Mouse (Mus musculus) midbrain, embryonic 16.5 days (tissue): Measurements from ENCODE around the gene Itga9. TPM values are rescaled to one million over a fixed set of nuclear protein-coding genes. Genes with fewer than 3 reads are reported as not detected.

Experiments
- ATAC-seq: fragments of 200-750 bp; cut with Nextera tagmentation; 2 replicates; pipeline ENCODE4 v1.8.0; 2017; ENCODE audit warnings: moderate TSS enrichment
- H3K27ac ChIP-seq: fragments of 300-500 bp; sonication (generic); 2 replicates; pipeline ENCODE4 v1.5.1; 2014; ENCODE audit warnings: mild to moderate bottlenecking, low read length, mixed read lengths
- H3K27me3 ChIP-seq: fragments of 300-500 bp; sonication (generic); 2 replicates; pipeline ENCODE4 v1.6.1; 2014; ENCODE audit warnings: low read depth, low read length, mixed read lengths; ENCODE audit not compliant: control insufficient read depth, insufficient read depth
- H3K36me3 ChIP-seq: fragments of 300-500 bp; sonication (generic); 2 replicates; pipeline ENCODE4 v1.6.1; 2014; ENCODE audit warnings: mild to moderate bottlenecking, low read length, moderate library complexity, mixed read lengths; ENCODE audit not compliant: control insufficient read depth, insufficient read depth
- H3K4me1 ChIP-seq: fragments of 300-500 bp; sonication (generic); 2 replicates; pipeline ENCODE4 v1.6.1; 2014; ENCODE audit warnings: mild to moderate bottlenecking, low read length, mixed read lengths; ENCODE audit not compliant: control insufficient read depth, insufficient read depth
- H3K4me2 ChIP-seq: fragments of 300-500 bp; sonication (generic); 2 replicates; pipeline ENCODE4 v1.6.1; 2014; ENCODE audit warnings: mild to moderate bottlenecking, low read length, mixed read lengths
- H3K4me3 ChIP-seq: fragments of 300-500 bp; sonication (generic); 2 replicates; pipeline ENCODE4 v1.5.1; 2014; ENCODE audit warnings: low read depth, mild to moderate bottlenecking, low read length, moderate library complexity, mixed read lengths
- H3K9ac ChIP-seq: fragments of 300-500 bp; sonication (generic); 2 replicates; pipeline ENCODE4 v1.6.1; 2014; ENCODE audit warnings: low read depth, low read length, mixed read lengths
- H3K9me3 ChIP-seq: fragments of 300-500 bp; sonication (generic); replicated peaks from 2 replicates; pipeline ENCODE4 v1.6.1; 2014; ENCODE audit warnings: mild to moderate bottlenecking, low read length, mixed read lengths; ENCODE audit not compliant: control insufficient read depth, poor library complexity, severe bottlenecking
- WGBS: fragments of 180-500 bp; shearing (Covaris S2); extraction: QIAGEN DNeasy Blood & Tissue Kit; methylation state at CpG from one replicate; pipeline ENCODE4 v1.1.7; 2014; 5-methylcytosine and 5-hydroxymethylcytosine counted together
- polyA plus RNA-seq: library from polyadenylated mRNA; unstranded; fragments of >200 nt; fragmentation: Nextera tagmentation; extraction: Ambion mirVana; gene quantifications from 2 replicates; pipeline ENCODE4 v1.2.1, GENCODE M21; 2015

Gene Itga9
- polyA plus RNA-seq, 1 experiment from 2014 or later = 1.0 TPM

DNA sequence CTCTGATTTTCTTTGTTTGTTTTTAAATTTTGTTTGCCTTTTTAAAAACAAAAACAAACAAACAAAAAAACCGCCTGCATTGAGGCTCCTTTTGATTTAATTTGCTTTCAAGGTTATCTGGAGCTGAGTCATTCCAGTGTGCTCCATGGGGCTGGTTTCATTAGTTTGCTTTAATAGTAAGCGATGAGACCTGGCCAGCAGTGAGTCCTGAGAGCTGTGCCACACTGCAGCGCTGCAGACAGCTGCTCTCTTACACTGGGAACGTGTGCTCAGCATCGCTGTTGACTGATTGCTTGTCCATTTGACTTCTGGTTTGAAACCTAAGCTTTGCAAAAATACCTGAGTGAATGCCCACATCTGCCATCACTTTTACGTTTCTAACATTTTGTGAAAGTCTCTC lies 26.1 kb upstream of the Itga9 start:
- no peak for ATAC-seq
- Histone ChIP-seq H3K4me3 (no peak overlapping the region), H3K4me2 (no peak overlapping the region), H3K27me3 (no peaks in the 10 kb centered on the region), H3K9me3 (no peaks in the 10 kb centered on the region), H3K9ac (no peak overlapping the region), H3K36me3 (peaks cover 11% of the 10 kb centered on the region), H3K27ac (no peak overlapping the region), H3K4me1 (no peaks in the 10 kb centered on the region)
- WGBS = 83% methylated on average over 6 of the region's 6 CpGs

DNA sequence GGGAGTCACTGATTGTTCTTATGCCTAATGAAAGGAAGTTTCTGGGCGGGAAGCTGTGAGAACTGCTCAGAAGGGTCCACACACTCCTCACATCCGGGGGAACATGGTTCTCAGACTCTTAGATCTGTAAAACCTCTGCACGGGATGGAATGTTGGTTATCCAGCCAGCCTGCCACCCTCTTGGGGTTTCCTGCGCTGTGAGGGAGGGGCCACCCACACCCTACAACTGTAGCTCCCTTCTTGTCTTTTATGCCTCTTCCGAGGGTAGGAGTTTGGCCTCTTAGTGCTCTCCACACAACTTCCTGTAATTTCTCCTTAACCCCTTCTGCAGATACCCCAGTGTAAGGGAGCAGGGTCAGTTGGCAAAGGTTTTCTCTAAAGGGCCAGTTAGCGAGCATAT lies 23.7 kb upstream of the Itga9 start:
- Histone ChIP-seq H3K27ac (no peak overlapping the region), H3K27me3 (no peaks in the 10 kb centered on the region), H3K4me3 (no peak overlapping the region), H3K9me3 (no peaks in the 10 kb centered on the region), H3K9ac (no peak overlapping the region), H3K4me2 (no peak overlapping the region), H3K4me1 (no peaks in the 10 kb centered on the region), H3K36me3 (peaks cover 4% of the 10 kb centered on the region)
- no peak for ATAC-seq
- 86% methylated on average over 6 of the region's 6 CpGs for WGBS

DNA sequence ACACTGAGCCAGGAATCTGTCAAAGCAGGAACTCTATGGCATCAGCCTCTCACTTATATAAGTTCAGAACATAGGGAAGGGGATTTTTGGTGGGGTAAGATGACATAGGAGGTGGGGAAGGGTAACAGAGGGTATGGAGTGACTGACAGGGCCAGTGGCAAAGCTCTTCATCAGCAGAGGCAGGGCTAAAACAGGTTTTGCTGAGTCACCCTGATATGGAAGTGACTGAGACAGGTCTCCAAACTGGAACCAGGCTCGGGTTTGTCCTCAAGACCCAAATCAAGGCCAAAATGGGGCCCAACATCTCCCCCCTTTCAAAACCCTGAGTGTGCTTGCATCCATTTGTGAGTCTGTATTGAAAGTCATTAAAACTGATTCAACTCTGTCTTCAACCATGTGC lies 21.7 kb upstream of the Itga9 start:
- ATAC-seq = no peak

DNA sequence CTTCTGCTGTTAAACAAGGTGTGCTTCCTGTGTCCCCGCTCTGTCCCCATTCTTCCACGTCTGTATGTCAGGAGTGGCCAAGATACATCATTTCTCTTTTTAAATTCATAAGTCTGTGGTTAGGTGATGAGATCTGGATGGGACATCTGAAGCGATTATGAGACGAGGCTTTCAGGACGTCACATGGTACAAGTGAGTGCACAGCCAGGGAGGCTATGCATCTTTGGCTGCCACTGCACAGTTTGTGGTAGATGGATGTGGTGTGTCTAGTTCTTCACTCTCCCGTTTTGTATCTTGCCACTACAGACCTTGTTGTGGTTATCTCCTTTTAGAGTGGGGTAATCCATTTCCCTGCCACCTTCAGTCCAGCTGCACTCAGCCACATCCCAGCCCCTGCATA lies 20.5 kb upstream of the Itga9 start:
- no peak overlapping the region for H3K4me2 ChIP-seq
- no peak for ATAC-seq
- H3K4me1 ChIP-seq = peaks cover 4% of the 10 kb centered on the region; the same call in 1 of the 2 replicates
- H3K27me3 ChIP-seq = no peaks in the 10 kb centered on the region
- no peak overlapping the region for H3K9ac ChIP-seq
- H3K27ac ChIP-seq = no peak overlapping the region
- H3K36me3 ChIP-seq = peaks cover 2% of the 10 kb centered on the region
- no peak overlapping the region for H3K4me3 ChIP-seq
- WGBS = 88% methylated on average over 6 of the region's 6 CpGs
- no peaks in the 10 kb centered on the region for H3K9me3 ChIP-seq

More for the DNA sequence above, 21.7 kb upstream of the Itga9 start:
- Histone ChIP-seq H3K4me1 (no peaks in the 10 kb centered on the region), H3K4me3 (no peak overlapping the region), H3K27me3 (no peaks in the 10 kb centered on the region), H3K9ac (no peak overlapping the region), H3K9me3 (no peaks in the 10 kb centered on the region), H3K27ac (no peak overlapping the region), H3K36me3 (peaks cover 2% of the 10 kb centered on the region), H3K4me2 (no peak overlapping the region)
- 100% methylated on average over 1 of the region's 1 CpGs for WGBS

DNA sequence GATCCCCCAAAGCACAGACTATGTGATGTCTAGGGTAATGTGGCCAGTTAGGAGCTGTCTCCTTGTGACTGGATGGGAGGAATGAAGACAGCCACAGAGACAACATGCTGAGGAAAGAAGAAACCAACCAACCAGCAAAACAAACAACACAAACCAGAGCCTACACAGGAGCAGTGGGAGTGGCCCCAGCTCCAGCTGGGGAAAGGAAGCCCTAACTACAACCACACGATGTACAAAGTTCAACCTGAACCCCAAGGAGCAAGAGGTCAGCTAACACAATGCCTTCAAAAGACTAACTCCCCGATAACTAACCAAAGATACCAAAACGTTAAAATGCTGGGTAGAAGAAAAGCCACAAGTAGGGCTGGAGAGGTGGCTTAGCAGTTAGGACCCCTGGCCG lies 19.4 kb upstream of the Itga9 start:
- H3K9ac ChIP-seq = no peak overlapping the region
- 77% methylated on average over 4 of the region's 4 CpGs for WGBS
- H3K4me2 ChIP-seq = no peak overlapping the region
- no peaks in the 10 kb centered on the region for H3K27me3 ChIP-seq
- peaks cover 2% of the 10 kb centered on the region for H3K36me3 ChIP-seq
- no peak overlapping the region for H3K27ac ChIP-seq
- no peaks in the 10 kb centered on the region for H3K9me3 ChIP-seq
- no peak for ATAC-seq
- H3K4me3 ChIP-seq = no peak overlapping the region
- H3K4me1 ChIP-seq = peaks cover 4% of the 10 kb centered on the region; the same call in 1 of the 2 replicates

DNA sequence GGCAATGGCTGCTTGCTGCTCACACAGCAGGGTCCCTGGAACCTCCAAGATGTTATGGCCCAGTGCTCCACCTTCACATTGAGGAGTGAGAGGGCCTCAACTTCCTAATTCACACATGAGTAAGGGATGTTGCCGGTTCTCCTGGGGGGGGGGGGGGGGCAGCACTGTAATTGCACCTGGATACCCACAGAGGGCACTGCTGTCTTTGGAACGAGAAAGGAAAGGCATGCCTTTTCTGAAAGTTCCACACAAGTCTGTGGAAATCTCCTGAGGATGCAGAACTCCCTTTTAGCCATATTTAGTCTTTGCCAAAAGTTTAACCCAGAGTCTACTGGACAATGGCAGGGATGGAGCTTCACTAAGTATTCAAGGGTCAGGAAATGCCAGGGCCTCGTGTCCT lies 17.2 kb upstream of the Itga9 start:
- 33% methylated on average over 3 of the region's 3 CpGs for WGBS

DNA sequence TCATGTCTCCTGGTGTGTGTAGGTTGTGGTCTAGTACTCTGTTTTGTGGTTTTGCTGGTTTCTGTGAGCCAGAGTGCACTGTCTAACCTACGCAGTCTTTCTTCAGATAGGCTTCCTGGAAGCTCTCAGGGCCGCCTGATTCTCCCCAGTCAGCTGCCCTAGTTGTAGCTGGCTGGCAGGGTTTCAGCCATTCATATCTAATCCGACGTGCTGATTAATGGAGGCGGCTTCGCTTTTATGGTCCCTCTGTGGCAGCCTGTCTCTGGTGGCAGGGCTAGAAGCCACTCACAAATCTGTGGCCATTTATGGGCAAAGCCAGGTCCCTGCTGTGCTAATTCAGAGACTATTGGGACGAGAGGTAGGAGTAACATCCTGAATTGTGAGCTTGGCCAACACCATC lies 16.3 kb upstream of the Itga9 start:
- Histone ChIP-seq H3K36me3 (no peaks in the 10 kb centered on the region; the same call in 1 of the 2 replicates), H3K27me3 (no peaks in the 10 kb centered on the region), H3K4me1 (peaks cover 4% of the 10 kb centered on the region; the same call in 1 of the 2 replicates), H3K9ac (no peak overlapping the region), H3K4me3 (no peak overlapping the region), H3K4me2 (no peak overlapping the region), H3K27ac (no peak overlapping the region), H3K9me3 (no peaks in the 10 kb centered on the region)
- 25% methylated on average over 7 of the region's 7 CpGs for WGBS
- ATAC-seq = no peak

More for the DNA sequence above, 17.2 kb upstream of the Itga9 start:
- Histone ChIP-seq H3K4me1 (peaks cover 4% of the 10 kb centered on the region; the same call in 1 of the 2 replicates), H3K27me3 (no peaks in the 10 kb centered on the region), H3K9ac (no peak overlapping the region), H3K36me3 (no peaks in the 10 kb centered on the region; the same call in 1 of the 2 replicates), H3K4me3 (no peak overlapping the region), H3K4me2 (no peak overlapping the region), H3K27ac (no peak overlapping the region), H3K9me3 (no peaks in the 10 kb centered on the region)
- no peak for ATAC-seq

DNA sequence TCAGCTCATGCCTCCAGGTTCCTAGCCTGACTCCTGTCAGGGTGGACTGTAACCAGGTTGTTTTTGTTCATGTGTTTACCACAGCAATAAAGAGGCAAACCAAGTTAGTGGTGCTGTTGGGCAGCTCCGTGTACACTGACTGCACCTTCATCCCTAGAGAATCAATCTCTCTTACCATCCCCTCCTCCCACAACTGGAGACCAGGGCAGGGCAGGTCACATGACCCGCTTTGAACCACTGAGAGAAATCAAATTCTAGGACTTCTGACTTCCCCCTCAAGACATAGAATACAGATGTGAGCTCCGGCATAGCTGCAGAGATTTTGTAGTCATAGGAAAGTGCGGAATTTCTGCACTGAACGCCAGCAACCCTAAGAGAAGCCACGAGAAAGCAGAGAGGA lies 14.9 kb upstream of the Itga9 start:
- no peaks in the 10 kb centered on the region for H3K27me3 ChIP-seq
- no peak overlapping the region for H3K4me2 ChIP-seq
- H3K4me3 ChIP-seq = no peak overlapping the region
- no peak overlapping the region for H3K27ac ChIP-seq
- WGBS = 78% methylated on average over 6 of the region's 6 CpGs
- H3K36me3 ChIP-seq = no peaks in the 10 kb centered on the region
- peaks cover 4% of the 10 kb centered on the region; the same call in 1 of the 2 replicates for H3K4me1 ChIP-seq
- no peak for ATAC-seq
- H3K9ac ChIP-seq = no peak overlapping the region
- H3K9me3 ChIP-seq = no peaks in the 10 kb centered on the region

DNA sequence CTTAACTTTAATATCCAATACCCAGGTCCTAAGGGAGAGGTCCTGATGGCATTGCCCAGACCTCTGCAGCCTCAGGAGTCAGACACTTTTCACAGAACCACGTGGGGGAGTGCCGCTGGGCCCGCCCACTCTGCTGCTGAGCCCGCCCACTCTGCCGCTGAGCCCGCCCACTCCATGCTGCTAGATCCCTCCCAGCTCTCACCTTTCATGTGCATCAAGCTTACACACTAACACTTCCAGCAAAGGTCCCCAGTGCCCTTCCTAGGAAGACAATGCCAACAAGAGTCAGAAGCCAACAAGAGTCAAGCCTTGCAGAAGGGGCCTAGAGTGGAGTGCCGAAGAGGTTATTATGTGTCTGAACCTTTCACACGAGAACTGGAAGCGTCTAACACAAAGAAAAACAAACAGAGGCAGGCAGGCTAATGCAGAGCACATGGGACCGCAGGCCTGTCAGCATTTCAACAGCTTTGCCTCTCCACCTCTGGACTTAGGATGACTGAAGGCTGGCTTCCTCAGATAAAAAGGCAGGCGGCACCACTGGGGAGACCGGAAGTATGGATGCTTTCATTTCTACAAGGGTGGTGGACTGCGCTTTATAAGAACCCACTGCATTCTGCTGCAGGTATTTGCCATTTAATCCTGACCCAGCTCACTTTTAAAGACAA lies 13.8 kb upstream of the Itga9 start:
- no peaks in the 10 kb centered on the region for H3K27me3 ChIP-seq
- ATAC-seq = no peak
- H3K27ac ChIP-seq = no peak overlapping the region
- H3K4me1 ChIP-seq = peaks cover 4% of the 10 kb centered on the region; the same call in 1 of the 2 replicates
- 43% methylated on average over 13 of the region's 13 CpGs for WGBS
- H3K9ac ChIP-seq = no peak overlapping the region
- H3K4me3 ChIP-seq = no peak overlapping the region
- no peak overlapping the region for H3K4me2 ChIP-seq
- H3K36me3 ChIP-seq = no peaks in the 10 kb centered on the region
- no peaks in the 10 kb centered on the region for H3K9me3 ChIP-seq
